Mouse (Mus musculus) myocyte (in vitro differentiated cells): ENCODE measurements at regions not wholly inside any gene's neighbourhood (a gene's known extent, or its start where the extent isn't known, plus 50 kb on each side); places are given as distances from the start of the nearest gene placed in this dataset.

Experiments
- MAX ChIP-seq: IDR thresholded peaks from one replicate; pipeline ENCODE4 v1.6.1; 2011; ENCODE audit warnings: low read depth, mild to moderate bottlenecking, control low read depth
- MYOG ChIP-seq, 3 experiments: IDR thresholded peaks; one replicate each; pipeline ENCODE4 v1.6.1; 2011; ENCODE audit warnings: control low read depth in 2 of 3, low read depth in 2 of 3, mild to moderate bottlenecking in 2 of 3; ENCODE audit not compliant: insufficient read length in 2 of 3, control insufficient read depth in 1 of 3, insufficient read depth in 1 of 3
- POLR2A ChIP-seq: IDR thresholded peaks from one replicate; pipeline ENCODE4 v1.6.1; 2011; ENCODE audit warnings: low read depth, mild to moderate bottlenecking, control low read depth, moderate library complexity; ENCODE audit not compliant: insufficient read length
- POLR2AphosphoS2 ChIP-seq: IDR thresholded peaks from one replicate; pipeline ENCODE4 v1.6.1; 2011; ENCODE audit warnings: low read depth, control low read depth; ENCODE audit not compliant: insufficient read length
- REST ChIP-seq: IDR thresholded peaks from one replicate; pipeline ENCODE4 v1.6.1; 2011; ENCODE audit warnings: mild to moderate bottlenecking, control low read depth, moderate library complexity; ENCODE audit not compliant: insufficient read depth, insufficient read length
- SRF ChIP-seq: IDR thresholded peaks from one replicate; pipeline ENCODE4 v1.6.1; 2011; ENCODE audit warnings: low read depth; ENCODE audit not compliant: control insufficient read depth, insufficient read length
- TCF12 ChIP-seq: IDR thresholded peaks from one replicate; pipeline ENCODE4 v1.6.1; 2011; ENCODE audit warnings: mild to moderate bottlenecking, control low read depth; ENCODE audit not compliant: poor library complexity, insufficient read depth, severe bottlenecking
- USF1 ChIP-seq: IDR thresholded peaks from one replicate; pipeline ENCODE4 v1.6.1; 2011; ENCODE audit warnings: low read depth, mild to moderate bottlenecking, control low read depth, moderate library complexity

DNA sequence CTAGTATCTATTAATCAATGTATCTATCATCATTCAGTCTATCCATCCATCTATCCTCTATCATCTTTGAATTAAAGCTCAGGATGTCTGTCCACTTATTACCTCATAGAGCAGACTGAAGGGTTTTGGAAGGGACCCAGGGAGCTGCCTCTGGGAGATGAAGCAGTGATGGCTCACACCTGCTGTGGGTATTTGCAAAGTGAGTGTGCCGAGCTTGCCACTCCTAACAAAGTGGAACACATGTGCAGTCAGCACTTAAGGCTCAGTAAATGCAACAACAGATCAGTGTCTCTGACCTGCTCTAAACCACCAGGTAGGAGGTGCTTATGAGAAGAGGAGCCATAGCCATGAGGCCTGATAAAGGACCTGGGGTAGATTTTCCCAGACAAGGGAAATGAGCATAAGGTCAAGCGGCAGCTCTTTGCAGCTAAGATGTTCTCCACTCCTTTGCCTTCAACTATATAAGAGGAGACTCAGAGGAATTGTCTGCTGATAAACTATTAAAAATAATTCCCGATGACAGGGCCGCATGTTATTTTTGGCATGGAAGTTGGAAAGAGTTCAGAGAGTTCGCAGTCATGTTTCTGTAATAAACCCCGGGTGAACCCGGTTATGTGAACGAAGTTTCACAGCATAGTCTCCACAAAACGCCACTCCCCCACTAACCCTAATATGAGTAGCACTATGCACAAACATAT lies 122.9 kb upstream of the Ccnd2 start:
- no peak for TF ChIP-seq MAX
- TF ChIP-seq POLR2A = no peak
- no peak for TF ChIP-seq SRF
- no peak for TF ChIP-seq REST
- TF ChIP-seq TCF12 = no peak
- no peak for TF ChIP-seq MYOG (IDR thresholded peaks at IDR 0.05; ENCODE audit: control insufficient read depth in 1 of 3, insufficient read depth in 1 of 3, insufficient read length in 2 of 3, low read depth in 2 of 3)
- TF ChIP-seq USF1 = no peak
- TF ChIP-seq POLR2AphosphoS2 = no peak
